Mouse (Mus musculus) G1E (cell line): ENCODE measurements around the gene Pias1. TPM values are rescaled to one million over a fixed set of nuclear protein-coding genes. Genes with fewer than 3 reads are reported as not detected.

Experiments
- ATAC-seq: 2 replicates; pipeline ENCODE4 v1.8.0; 2016; ENCODE audit warnings: mild to moderate bottlenecking; ENCODE audit not compliant: insufficient number of reproducible peaks, poor library complexity, low FRiP score, severe bottlenecking; ENCODE audit errors: extremely low read depth
- DNase-seq: peaks from one replicate; pipeline ENCODE4 v3.0.0; 2012; ENCODE audit warnings: low spot score
- H3K27me3 ChIP-seq: 2 replicates; pipeline ENCODE4 v1.6.1; 2012; ENCODE audit warnings: mild to moderate bottlenecking, low read length, inconsistent platforms; ENCODE audit not compliant: insufficient read depth
- H3K36me3 ChIP-seq: replicated peaks from 2 replicates; pipeline ENCODE3; 2012; ENCODE audit warnings: mild to moderate bottlenecking, inconsistent platforms
- H3K4me1 ChIP-seq: 2 replicates; pipeline ENCODE4 v1.6.1; 2012; ENCODE audit warnings: low read depth, low read length, inconsistent platforms, mixed read lengths; ENCODE audit not compliant: insufficient read depth
- H3K4me3 ChIP-seq: 2 replicates; pipeline ENCODE4 v1.5.1; 2012; ENCODE audit warnings: low read depth, mild to moderate bottlenecking, inconsistent platforms, low read length, moderate library complexity, mixed read lengths
- H3K9me3 ChIP-seq: replicated peaks from 2 replicates; pipeline ENCODE4 v1.6.1; 2012; ENCODE audit warnings: inconsistent platforms
- CTCF ChIP-seq: IDR thresholded peaks from 2 replicates; pipeline ENCODE4 v1.5.1; 2012; ENCODE audit warnings: low read depth, low read length, inconsistent platforms, mixed read lengths
- GATA1 ChIP-seq: IDR thresholded peaks from 2 replicates; pipeline ENCODE4 v1.6.1; 2012; ENCODE audit warnings: borderline replicate concordance, low read length, inconsistent platforms, mixed read lengths
- GATA2 ChIP-seq: IDR thresholded peaks from 2 replicates; pipeline ENCODE4 v1.6.1; 2012; ENCODE audit warnings: low read depth, low read length, inconsistent platforms, borderline replicate concordance
- POLR2AphosphoS5 ChIP-seq: IDR thresholded peaks from 2 replicates; pipeline ENCODE4 v1.6.1; 2012; ENCODE audit warnings: low read depth, low read length, inconsistent platforms; ENCODE audit not compliant: insufficient replicate concordance
- TAL1 ChIP-seq: conservative IDR thresholded peaks from 2 replicates; pipeline ENCODE4 v1.6.1; 2012; ENCODE audit warnings: low read depth, low read length, inconsistent platforms, mixed read lengths
- polyA plus RNA-seq: library from polyadenylated mRNA; stranded (reverse); fragments of >175 nt; gene quantifications from 2 replicates; pipeline ENCODE4 v1.2.3, GENCODE M21; 2012
- total RNA-seq, 2 experiments: library from RNA; stranded (forward) in 1 of 2; stranded (reverse) in 1 of 2; fragments of 200-1000 nt in 1 of 2; fragments of >200 nt in 1 of 2; fragmentation: Nextera tagmentation in 1 of 2; gene quantifications; 2 replicates each; pipeline ENCODE4 v1.2.3; 2014 to 2017

The Pias1 gene
- total and polyA plus RNA-seq, 3 experiments: 1.5 to 125 (median 51.6) TPM

DNA sequence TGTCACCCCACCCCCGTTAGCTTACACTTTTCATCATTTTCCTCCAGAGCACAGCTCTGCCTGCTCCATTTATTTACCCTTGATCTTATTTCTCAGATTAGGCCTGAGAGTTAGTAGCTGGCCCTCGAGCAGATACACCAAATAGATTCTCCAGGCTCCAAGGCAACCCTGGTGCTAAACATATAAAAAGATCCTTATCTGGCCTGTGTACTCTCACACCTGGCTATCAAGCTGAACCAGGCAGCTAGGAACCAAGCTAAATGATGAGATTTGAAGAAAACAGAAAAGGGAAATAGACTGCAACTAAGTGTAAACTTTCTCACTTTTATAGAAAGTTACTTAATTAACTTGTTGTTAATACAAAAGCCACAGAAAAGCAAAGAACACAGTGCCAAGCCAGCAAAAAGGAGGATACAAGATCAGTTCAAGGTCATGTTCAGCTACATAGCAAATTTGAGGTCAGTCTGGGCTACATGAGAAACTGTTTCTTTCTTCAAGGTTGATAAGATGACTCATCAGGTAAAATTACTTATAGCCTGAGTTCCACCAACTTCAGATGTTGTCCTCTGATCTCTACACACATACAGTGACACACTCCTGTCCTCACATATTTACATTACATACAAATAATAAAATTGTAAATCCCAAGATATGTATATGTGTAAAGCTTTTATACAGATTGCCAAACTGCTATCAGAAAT, 52.9 kb downstream of the Pias1 start:
- no peak overlapping the region for H3K4me3 ChIP-seq
- H3K9me3 ChIP-seq: no peaks in the 10 kb centered on the region
- peaks cover 56% of the 10 kb centered on the region for H3K4me1 ChIP-seq
- ATAC-seq: peak; percentile 59
- DNase-seq: peak; percentile 8
- peak; percentile 35; the same call in 1 of the 2 replicates for TF ChIP-seq TAL1
- TF ChIP-seq CTCF: no peak
- no peak for TF ChIP-seq POLR2AphosphoS5
- peaks cover 26% of the 10 kb centered on the region for H3K36me3 ChIP-seq
- H3K27me3 ChIP-seq: no peaks in the 10 kb centered on the region

DNA sequence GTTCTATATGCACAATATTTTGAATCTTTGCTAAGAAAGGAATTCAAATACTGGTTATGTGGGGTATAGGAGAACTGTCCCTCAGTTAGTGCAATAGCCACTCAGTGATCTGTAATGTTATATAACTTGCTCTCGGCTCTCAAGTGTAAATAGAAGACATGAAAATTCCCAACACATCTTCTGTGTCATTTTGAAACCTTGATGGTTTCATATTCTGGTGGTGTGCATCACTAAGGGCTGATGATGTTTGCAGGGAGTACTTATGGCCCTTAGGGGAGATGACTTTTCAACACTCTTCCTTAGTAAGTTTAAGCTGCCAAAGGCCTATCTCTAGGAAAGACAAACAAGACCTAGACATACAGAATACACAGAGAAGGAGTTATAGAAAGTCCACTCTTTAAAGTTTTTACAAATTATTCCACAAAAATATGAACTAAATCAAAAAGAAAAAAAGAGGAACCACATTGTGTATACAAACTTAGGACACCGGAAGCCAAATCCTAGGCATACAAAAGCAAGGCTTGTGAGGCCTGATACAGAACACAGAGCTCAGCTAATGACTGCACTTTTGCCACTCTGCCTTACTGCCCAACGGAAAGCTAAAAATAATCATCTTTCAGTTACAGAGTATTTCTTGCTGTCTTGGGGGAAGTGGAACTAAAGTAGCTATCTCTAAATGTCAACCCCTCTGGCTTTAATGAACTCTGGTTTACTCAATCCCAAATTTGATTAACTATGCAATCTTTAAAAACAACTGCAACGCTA, 55.0 kb downstream of the Pias1 start:
- Histone ChIP-seq H3K36me3 (peaks cover 20% of the 10 kb centered on the region), H3K4me3 (no peak overlapping the region), H3K27me3 (no peaks in the 10 kb centered on the region), H3K9me3 (no peaks in the 10 kb centered on the region), H3K4me1 (peaks cover 51% of the 10 kb centered on the region)
- ATAC-seq: peak; percentile 40; the same call in 1 of the 2 replicates
- no peak for DNase-seq
- no peak for TF ChIP-seq POLR2AphosphoS5
- TF ChIP-seq GATA2: no peak
- no peak for TF ChIP-seq GATA1
- no peak for TF ChIP-seq TAL1
- TF ChIP-seq CTCF: no peak

DNA sequence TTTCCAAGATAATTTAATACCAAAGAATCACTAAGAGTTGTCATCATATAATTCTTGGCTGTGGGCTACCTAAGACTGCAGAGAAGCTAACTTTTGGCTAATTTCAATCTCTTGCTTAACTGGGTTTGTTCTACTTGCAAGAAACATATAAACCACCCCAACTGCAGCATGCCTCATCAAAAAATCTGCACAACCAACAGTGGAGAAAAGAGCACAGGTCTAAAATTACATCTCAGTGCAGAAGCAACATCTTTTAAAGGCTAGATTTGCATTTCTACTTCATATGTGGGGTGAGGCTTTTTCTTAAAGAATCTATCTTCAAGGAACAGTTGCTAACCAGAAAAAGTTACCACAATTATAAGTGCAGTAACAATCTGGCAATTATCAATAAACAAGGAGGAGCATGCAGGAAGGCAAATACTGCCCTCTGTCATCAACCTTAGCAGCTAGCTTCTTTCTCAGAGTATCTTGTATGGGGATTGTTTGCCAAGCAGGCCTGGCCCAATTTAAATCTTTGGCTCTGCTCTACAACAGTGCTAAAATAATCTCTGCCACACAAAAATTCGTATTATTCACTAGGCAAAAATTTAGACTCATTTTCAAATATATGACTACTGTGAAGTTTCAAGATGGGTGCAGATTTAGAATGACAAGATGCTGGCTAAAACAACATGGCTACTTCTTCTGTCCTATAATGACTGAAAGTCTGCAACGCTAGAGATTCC, 62.7 kb downstream of the Pias1 start:
- Histone ChIP-seq H3K4me1 (peaks cover 7% of the 10 kb centered on the region), H3K4me3 (no peak overlapping the region), H3K36me3 (peaks cover 58% of the 10 kb centered on the region), H3K9me3 (no peaks in the 10 kb centered on the region), H3K27me3 (no peaks in the 10 kb centered on the region)
- no peak for TF ChIP-seq POLR2AphosphoS5
- no peak for TF ChIP-seq CTCF
- DNase-seq (no peak), ATAC-seq (no peak)

DNA sequence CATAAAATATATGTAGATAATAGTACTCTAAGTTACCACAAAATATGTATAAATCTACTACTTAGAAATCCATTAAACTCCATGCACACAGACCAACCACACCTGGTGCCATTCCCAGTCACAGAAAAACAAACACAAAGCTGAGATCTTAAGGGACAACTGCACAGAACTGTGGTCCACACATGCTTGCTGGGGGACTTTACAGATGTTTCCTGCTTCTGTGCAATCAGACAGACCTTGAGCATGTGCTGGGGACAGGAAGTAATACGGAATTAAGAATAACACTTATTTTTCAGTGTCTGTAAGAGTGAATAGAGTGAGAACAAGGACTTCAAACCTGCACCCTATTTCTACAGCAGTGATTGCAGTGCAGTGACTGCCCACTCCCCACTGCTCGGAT, 66.8 kb downstream of the Pias1 start:
- TF ChIP-seq CTCF: no peak
- TF ChIP-seq TAL1: no peak
- TF ChIP-seq GATA2: no peak
- TF ChIP-seq GATA1: no peak
- TF ChIP-seq POLR2AphosphoS5: no peak
- no peak for DNase-seq
- H3K36me3 ChIP-seq: peaks cover 57% of the 10 kb centered on the region

DNA sequence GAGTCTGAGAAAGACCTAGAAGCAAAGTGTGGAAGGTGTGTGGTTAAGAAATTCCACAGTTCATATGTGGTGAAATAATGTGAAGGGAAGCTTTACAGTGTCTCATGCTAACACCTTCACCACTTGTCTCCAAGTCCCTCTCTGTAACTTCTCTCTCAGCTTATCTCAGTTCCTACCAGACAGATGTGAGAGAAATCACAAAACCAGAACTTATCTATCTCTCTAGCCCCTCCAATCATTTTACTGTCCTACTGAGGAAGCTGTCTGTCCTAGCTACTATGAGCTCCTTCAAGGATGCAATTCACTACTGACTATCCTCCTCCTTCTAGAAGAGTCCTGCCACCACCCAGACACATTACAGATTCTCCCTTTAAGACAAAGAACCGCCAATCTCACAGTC, 70.7 kb downstream of the Pias1 start:
- DNase-seq (no peak), ATAC-seq (no peak)
- Histone ChIP-seq H3K27me3 (no peaks in the 10 kb centered on the region), H3K36me3 (peaks cover 68% of the 10 kb centered on the region), H3K9me3 (no peaks in the 10 kb centered on the region; the same call in 1 of the 2 replicates), H3K4me1 (no peaks in the 10 kb centered on the region), H3K4me3 (no peak overlapping the region)
- TF ChIP-seq CTCF: no peak
- no peak for TF ChIP-seq TAL1
- TF ChIP-seq POLR2AphosphoS5: no peak
- no peak for TF ChIP-seq GATA1
- TF ChIP-seq GATA2: no peak

More for the DNA sequence above, 66.8 kb downstream of the Pias1 start:
- H3K4me3 ChIP-seq: no peak overlapping the region
- no peaks in the 10 kb centered on the region for H3K27me3 ChIP-seq
- no peak for ATAC-seq
- H3K4me1 ChIP-seq: peaks cover 5% of the 10 kb centered on the region
- no peaks in the 10 kb centered on the region; the same call in 1 of the 2 replicates for H3K9me3 ChIP-seq

DNA sequence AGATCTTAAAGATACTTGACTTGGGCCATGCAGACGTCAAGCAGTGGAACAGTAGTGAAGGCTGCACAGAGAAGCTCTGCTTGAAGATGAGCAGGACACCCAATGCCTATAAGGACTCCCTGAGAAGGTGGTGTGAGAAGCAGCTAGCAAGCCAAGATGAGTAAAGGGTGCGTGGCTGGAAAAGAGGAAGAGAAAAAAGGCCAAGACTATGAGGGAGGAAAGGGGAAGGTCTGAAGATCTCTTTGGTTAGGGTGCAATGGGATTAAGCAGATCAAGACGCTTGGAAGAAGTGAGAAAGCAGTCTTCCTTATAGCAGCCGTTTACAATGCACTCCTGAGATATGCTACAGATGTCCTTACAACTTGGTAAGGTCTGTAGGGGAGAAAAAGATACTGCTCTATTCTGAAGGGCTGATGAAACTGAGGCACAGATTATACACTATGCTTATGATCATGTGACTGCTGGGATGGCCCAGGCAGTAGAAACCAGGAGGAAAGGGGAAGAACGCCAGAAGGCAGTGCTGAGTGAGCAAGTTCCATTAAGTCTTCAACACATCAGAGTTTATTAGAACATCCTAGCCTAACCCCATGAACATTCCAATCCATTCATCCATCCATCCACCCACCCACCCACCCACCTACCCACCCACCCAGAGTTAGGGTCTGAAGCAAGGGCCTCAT, 74.2 kb downstream of the Pias1 start:
- Histone ChIP-seq H3K27me3 (no peaks in the 10 kb centered on the region), H3K36me3 (peaks cover 74% of the 10 kb centered on the region), H3K4me1 (no peaks in the 10 kb centered on the region), H3K9me3 (no peaks in the 10 kb centered on the region; the same call in 1 of the 2 replicates), H3K4me3 (no peak overlapping the region)
- DNase-seq (no peak), ATAC-seq (no peak)
- TF ChIP-seq POLR2AphosphoS5 (no peak), GATA2 (no peak), TAL1 (no peak), GATA1 (no peak), CTCF (no peak)
